Mouse (Mus musculus) limb, embryonic 12.5 days (tissue): ENCODE measurements around the gene Fgfr2. TPM values are rescaled to one million over a fixed set of nuclear protein-coding genes. Genes with fewer than 3 reads are reported as not detected.

Experiments used
- ATAC-seq: fragments of 200-750 bp; cut with Nextera tagmentation; 2 replicates; pipeline ENCODE4 v1.8.0; 2017; ENCODE audit warnings: low read depth, moderate TSS enrichment; ENCODE audit not compliant: insufficient number of reproducible peaks, insufficient read depth, low FRiP score, low TSS enrichment
- H3K27ac ChIP-seq: fragments of 300-500 bp; sonication (generic); 2 replicates; pipeline ENCODE4 v1.5.1; 2016; ENCODE audit warnings: mild to moderate bottlenecking, moderate library complexity
- H3K27me3 ChIP-seq: fragments of 300-500 bp; sonication (generic); 2 replicates; pipeline ENCODE4 v1.6.1; 2016; ENCODE audit warnings: mild to moderate bottlenecking, moderate library complexity
- H3K36me3 ChIP-seq: fragments of 300-500 bp; sonication (generic); 2 replicates; pipeline ENCODE4 v1.6.1; 2016; ENCODE audit warnings: mild to moderate bottlenecking, moderate library complexity
- H3K4me1 ChIP-seq: fragments of 300-500 bp; sonication (generic); replicated peaks from 2 replicates; pipeline ENCODE4 v1.6.1; 2016
- H3K4me2 ChIP-seq: fragments of 300-500 bp; sonication (generic); 2 replicates; pipeline ENCODE4 v1.6.1; 2016; ENCODE audit warnings: mild to moderate bottlenecking, moderate library complexity
- H3K4me3 ChIP-seq: fragments of 300-500 bp; sonication (generic); replicated peaks from 2 replicates; pipeline ENCODE4 v1.5.1; 2016; ENCODE audit warnings: mild to moderate bottlenecking
- H3K9ac ChIP-seq: fragments of 300-500 bp; sonication (generic); replicated peaks from 2 replicates; pipeline ENCODE4 v1.6.1; 2016; ENCODE audit warnings: mild to moderate bottlenecking, moderate library complexity
- H3K9me3 ChIP-seq: fragments of 300-500 bp; sonication (generic); 2 replicates; pipeline ENCODE4 v1.6.1; 2016; ENCODE audit warnings: mild to moderate bottlenecking, moderate library complexity
- WGBS: fragments of 180-500 bp; shearing (Covaris S2); methylation state at CpG from one replicate; pipeline ENCODE4 v1.1.7; 2016; 5-methylcytosine and 5-hydroxymethylcytosine counted together
- polyA plus RNA-seq: library from polyadenylated mRNA; unstranded; fragments of >200 nt; fragmentation: Nextera tagmentation; extraction: Ambion mirVana; gene quantifications from 2 replicates; pipeline ENCODE4 v1.2.1, GENCODE M21; 2016

The Fgfr2 gene
- polyA plus RNA-seq, 1 experiment from 2014 or later: 112 TPM

DNA sequence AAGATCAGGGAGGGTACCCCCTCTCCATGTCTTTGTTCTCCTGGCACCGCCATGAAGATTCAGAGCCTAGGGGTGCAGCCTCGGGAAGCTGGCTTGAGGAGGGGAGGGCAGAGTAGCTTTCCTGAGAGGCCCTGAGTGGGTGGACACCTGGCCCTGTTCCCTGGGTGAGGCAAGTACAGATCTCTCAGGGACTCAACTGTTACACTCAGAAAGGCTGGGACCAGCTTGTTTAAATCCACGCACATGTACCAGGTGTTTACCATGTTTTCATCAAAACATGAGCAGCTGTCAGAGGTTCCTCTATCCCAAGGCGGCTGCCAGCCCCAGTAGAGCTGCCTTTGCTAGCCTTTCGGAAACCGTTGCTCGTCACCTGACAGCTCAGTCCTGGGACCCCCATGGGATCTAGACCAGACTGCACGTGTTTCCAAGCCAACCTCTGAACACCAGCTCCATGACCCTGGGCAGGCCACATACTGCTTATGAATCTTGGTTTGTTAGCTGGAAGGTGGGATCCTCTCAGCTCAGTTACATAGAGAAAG is 425.8 kb downstream of the Fgfr2 start:
- no peak overlapping the region for H3K9ac ChIP-seq
- ATAC-seq: no peak
- H3K27ac ChIP-seq: no peak overlapping the region
- no peak overlapping the region for H3K4me2 ChIP-seq
- H3K4me1 ChIP-seq: peaks cover 15% of the 10 kb centered on the region
- no peaks in the 10 kb centered on the region; the same call in 1 of the 2 replicates for H3K36me3 ChIP-seq
- peaks cover 4% of the 10 kb centered on the region; the same call in 1 of the 2 replicates for H3K9me3 ChIP-seq
- no peaks in the 10 kb centered on the region for H3K27me3 ChIP-seq
- no peak overlapping the region for H3K4me3 ChIP-seq
- WGBS: 75% methylated on average over 8 of the region's 8 CpGs

DNA sequence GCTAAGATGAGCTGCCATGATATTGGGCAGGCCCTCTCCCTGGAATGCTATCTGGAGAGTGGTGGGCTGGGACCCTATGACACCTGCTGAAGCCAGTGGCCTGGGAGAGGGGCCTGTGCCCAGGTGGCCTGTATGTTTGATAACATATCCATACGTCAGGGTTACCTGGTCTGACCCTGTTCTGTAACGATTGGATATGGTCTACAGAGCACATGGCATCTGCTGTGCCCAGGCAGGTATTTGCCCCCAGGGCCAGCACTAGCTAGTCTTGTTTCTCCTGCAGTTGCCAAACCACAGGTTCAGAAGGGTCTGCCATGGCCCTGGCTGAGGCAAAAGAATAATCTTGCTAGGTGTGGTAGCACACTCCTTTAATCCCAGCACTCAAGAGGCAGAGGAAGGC is 429.6 kb downstream of the Fgfr2 start:
- 86% methylated on average over 2 of the region's 2 CpGs for WGBS
- Histone ChIP-seq H3K9me3 (peaks cover 4% of the 10 kb centered on the region; the same call in 1 of the 2 replicates), H3K27ac (no peak overlapping the region), H3K4me2 (no peak overlapping the region), H3K36me3 (no peaks in the 10 kb centered on the region; the same call in 1 of the 2 replicates), H3K4me1 (peaks cover 18% of the 10 kb centered on the region), H3K4me3 (no peak overlapping the region), H3K27me3 (no peaks in the 10 kb centered on the region), H3K9ac (no peak overlapping the region)
- no peak for ATAC-seq

DNA sequence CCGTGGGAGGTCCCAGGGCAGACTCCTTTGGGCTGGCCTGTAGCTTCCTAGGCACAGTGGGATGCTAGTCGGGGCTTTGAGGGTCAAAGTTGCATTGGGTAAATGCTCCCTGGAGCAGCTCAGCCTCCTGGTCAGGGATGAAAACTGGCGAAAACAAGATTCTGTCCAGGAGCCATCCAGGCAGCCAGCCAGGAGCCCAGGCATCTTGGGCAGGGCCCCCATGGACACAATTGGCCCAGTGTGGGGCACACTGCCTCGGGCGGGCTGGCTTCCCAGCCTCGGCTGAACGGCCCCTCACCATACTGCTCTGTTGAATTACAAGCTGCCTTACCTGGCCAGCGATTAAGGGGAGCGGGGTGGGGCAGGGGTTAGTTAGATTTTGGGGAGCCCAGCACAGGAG is 430.4 kb downstream of the Fgfr2 start:
- WGBS: 79% methylated on average over 9 of the region's 9 CpGs
- H3K9ac ChIP-seq: no peak overlapping the region
- no peak overlapping the region for H3K4me3 ChIP-seq
- H3K4me2 ChIP-seq: no peak overlapping the region
- H3K4me1 ChIP-seq: peaks cover 23% of the 10 kb centered on the region
- peaks cover 4% of the 10 kb centered on the region; the same call in 1 of the 2 replicates for H3K9me3 ChIP-seq
- H3K27ac ChIP-seq: 0 out of 2 replicates have a peak overlapping the region, but pooled peaks have one; percentile 35
- no peak for ATAC-seq
- H3K36me3 ChIP-seq: no peaks in the 10 kb centered on the region; the same call in 1 of the 2 replicates
- no peaks in the 10 kb centered on the region for H3K27me3 ChIP-seq

GRCm38 (mm10) chr7:132690716-132691472 is 432.3 kb downstream of the Fgfr2 start:
- Histone ChIP-seq H3K27ac (no peak overlapping the region), H3K4me1 (peaks cover 23% of the 10 kb centered on the region), H3K9ac (no peak overlapping the region), H3K36me3 (no peaks in the 10 kb centered on the region; the same call in 1 of the 2 replicates), H3K4me3 (no peak overlapping the region), H3K4me2 (no peak overlapping the region), H3K9me3 (peaks cover 4% of the 10 kb centered on the region; the same call in 1 of the 2 replicates), H3K27me3 (no peaks in the 10 kb centered on the region)
- no peak for ATAC-seq
- 89% methylated on average over 14 of the region's 14 CpGs for WGBS

- no peak overlapping the region for H3K9ac ChIP-seq
- no peak for ATAC-seq
- H3K27ac ChIP-seq: peak overlapping the region; percentile 64
- H3K4me3 ChIP-seq: no peak overlapping the region
- no peaks in the 10 kb centered on the region; the same call in 1 of the 2 replicates for H3K36me3 ChIP-seq
- H3K27me3 ChIP-seq: no peaks in the 10 kb centered on the region
- H3K9me3 ChIP-seq: peaks cover 2% of the 10 kb centered on the region; the same call in 1 of the 2 replicates
- WGBS: 78% methylated on average over 5 of the region's 5 CpGs
- no peak overlapping the region for H3K4me2 ChIP-seq
- H3K4me1 ChIP-seq: peaks cover 23% of the 10 kb centered on the region
Measured at GRCm38 (mm10) chr7:132689722-132690121, 433.4 kb downstream of the Fgfr2 start.

DNA sequence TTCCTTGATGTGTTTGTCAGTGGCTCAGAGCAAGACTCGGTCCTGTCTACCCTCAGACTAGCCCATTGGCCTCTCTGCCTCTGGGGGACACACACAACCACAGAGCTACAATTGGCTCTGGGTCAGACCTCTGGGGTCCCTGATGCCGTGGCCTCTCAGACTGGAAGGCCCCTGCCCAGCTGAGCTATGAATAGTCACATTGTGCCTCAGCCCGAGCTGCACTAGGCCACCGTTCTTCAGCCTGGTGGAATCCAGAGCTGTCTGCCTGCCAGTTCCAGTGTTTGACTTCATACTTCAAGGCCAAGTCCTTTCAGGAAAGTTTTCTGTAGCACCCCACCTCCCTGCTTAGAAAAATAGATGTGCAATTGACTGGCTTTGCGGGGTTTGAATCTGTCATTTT is 434.4 kb downstream of the Fgfr2 start:
- Histone ChIP-seq H3K9me3 (no peaks in the 10 kb centered on the region), H3K36me3 (no peaks in the 10 kb centered on the region), H3K27ac (peak overlapping the region; percentile 64), H3K4me3 (no peak overlapping the region), H3K9ac (no peak overlapping the region), H3K4me2 (no peak overlapping the region), H3K4me1 (peaks cover 24% of the 10 kb centered on the region), H3K27me3 (no peaks in the 10 kb centered on the region)
- WGBS: 59% methylated on average over 5 of the region's 5 CpGs
- ATAC-seq: peak; percentile 63; the same call in 1 of the 2 replicates

- ATAC-seq: no peak
- H3K27me3 ChIP-seq: no peaks in the 10 kb centered on the region
- H3K4me2 ChIP-seq: no peak overlapping the region
- H3K9me3 ChIP-seq: no peaks in the 10 kb centered on the region
- no peak overlapping the region for H3K9ac ChIP-seq
- H3K4me3 ChIP-seq: no peak overlapping the region
- H3K36me3 ChIP-seq: no peaks in the 10 kb centered on the region
- WGBS: 61% methylated on average over 2 of the region's 2 CpGs
- peaks cover 31% of the 10 kb centered on the region for H3K4me1 ChIP-seq
- peak overlapping the region; percentile 64 for H3K27ac ChIP-seq
Measured at GRCm38 (mm10) chr7:132687897-132688296, 435.3 kb downstream of the Fgfr2 start.

- ATAC-seq: no peak
- no peaks in the 10 kb centered on the region for H3K36me3 ChIP-seq
- H3K27ac ChIP-seq: no peak overlapping the region
- peaks cover 22% of the 10 kb centered on the region for H3K4me1 ChIP-seq
- no peak overlapping the region for H3K4me2 ChIP-seq
- H3K4me3 ChIP-seq: no peak overlapping the region
- no peaks in the 10 kb centered on the region for H3K9me3 ChIP-seq
- no peaks in the 10 kb centered on the region for H3K27me3 ChIP-seq
- WGBS: 90% methylated on average over 3 of the region's 3 CpGs
- no peak overlapping the region for H3K9ac ChIP-seq
Measured at GRCm38 (mm10) chr7:132686515-132686914, 436.6 kb downstream of the Fgfr2 start.

DNA sequence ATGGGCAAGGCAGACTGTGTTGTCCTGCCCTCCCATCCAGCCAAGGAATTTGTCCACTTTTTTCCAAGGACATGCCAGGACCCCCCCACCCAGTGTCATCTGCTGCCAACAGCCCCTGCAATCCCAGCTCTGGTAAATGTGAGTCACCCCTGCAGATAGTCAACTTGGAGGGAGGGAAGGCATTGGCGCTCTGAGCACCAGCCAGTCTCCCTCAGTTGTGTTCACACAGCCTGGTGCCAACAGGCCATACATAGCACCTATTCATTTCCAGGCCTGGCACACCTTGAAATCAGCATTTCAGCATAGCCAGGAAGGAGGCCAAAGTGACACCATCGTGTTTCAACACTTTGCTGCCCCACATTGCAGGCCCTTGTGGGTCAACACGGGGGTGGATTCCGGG is 439.2 kb downstream of the Fgfr2 start:
- Histone ChIP-seq H3K4me3 (no peak overlapping the region), H3K9me3 (no peaks in the 10 kb centered on the region), H3K9ac (no peak overlapping the region), H3K4me2 (no peak overlapping the region), H3K36me3 (no peaks in the 10 kb centered on the region), H3K4me1 (peaks cover 20% of the 10 kb centered on the region), H3K27ac (no peak overlapping the region), H3K27me3 (no peaks in the 10 kb centered on the region)
- ATAC-seq: no peak
- 90% methylated on average over 4 of the region's 4 CpGs for WGBS

GRCm38 (mm10) chr7:132682901-132683300 is 440.2 kb downstream of the Fgfr2 start:
- Histone ChIP-seq H3K4me2 (no peak overlapping the region), H3K9ac (no peak overlapping the region), H3K9me3 (no peaks in the 10 kb centered on the region), H3K4me1 (peaks cover 12% of the 10 kb centered on the region), H3K4me3 (no peak overlapping the region), H3K27me3 (no peaks in the 10 kb centered on the region), H3K36me3 (no peaks in the 10 kb centered on the region), H3K27ac (no peak overlapping the region)
- no peak for ATAC-seq
- WGBS: 73% methylated on average over 3 of the region's 3 CpGs

DNA sequence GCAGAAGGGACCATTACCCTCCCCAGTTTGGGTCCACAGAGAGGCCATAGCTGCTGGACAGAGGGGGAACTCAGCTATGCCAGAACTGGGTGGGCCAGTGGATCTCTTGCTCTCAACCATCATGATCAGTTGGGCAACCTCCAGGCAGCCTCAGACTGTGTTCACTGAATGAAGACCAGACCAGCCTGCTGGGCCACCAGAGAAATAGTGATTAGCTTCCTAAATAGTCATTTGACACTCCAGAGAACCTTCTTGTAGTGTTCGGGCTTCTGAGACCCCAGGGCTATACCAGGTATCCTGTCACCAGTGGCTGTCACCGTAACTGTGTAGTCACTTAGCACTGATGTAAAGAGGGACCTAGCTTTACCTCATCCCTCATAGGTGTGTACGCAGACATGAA is 440.8 kb downstream of the Fgfr2 start:
- no peak overlapping the region for H3K27ac ChIP-seq
- 81% methylated on average over 3 of the region's 3 CpGs for WGBS
- H3K27me3 ChIP-seq: no peaks in the 10 kb centered on the region
- H3K4me2 ChIP-seq: no peak overlapping the region
- no peaks in the 10 kb centered on the region for H3K36me3 ChIP-seq
- ATAC-seq: no peak
- H3K4me3 ChIP-seq: no peak overlapping the region
- no peak overlapping the region for H3K9ac ChIP-seq
- peaks cover 12% of the 10 kb centered on the region for H3K4me1 ChIP-seq
- H3K9me3 ChIP-seq: no peaks in the 10 kb centered on the region
